Mouse (Mus musculus): ENCODE data around the gene Nup214. TPM values are rescaled to one million over a fixed set of nuclear protein-coding genes. Genes with fewer than 3 reads are reported as not detected.
A peak's percentile ranks its signal among the peaks of the same experiment; 100 is the strongest.

The Nup214 gene
- polyA plus RNA-seq, 1 experiment from 2014 or later = 40.5 TPM

DNA sequence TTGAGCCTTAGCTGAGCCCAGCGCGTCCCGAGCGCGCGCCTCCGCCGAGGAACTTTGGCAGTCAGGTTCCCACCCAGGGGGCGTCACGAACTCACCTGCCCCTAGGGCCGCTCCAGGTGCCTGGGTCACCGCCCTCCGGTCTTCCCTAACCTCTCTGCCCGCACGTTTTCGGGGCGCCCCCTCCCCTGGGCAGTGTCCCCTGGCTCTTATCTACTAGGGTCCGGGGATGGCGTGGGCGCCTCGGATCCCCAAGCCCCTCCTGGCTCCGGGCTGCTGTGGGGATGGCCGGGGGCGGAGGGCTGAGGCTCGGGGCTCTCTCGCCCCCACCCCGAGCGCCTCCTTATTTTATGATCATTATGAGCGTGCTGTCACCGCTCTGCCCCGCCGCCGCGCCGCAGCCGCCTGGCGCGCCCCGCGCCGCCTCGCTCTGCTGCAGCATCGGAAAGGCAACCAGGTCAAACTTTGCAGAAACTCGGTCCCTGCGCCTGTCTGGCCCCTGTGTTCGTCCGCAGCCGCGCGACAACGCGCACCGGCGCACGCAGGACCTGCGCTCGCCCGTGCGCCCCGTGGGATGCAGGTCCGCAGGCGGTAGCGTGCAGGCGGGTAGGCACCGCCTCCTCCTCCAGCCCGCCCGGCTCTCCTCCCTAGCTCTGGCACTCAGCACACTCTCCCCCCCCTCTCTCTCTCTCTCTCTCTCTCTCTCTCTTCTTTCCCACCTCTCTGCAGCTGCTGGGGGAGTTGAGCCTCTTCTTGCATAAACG, 110.1 kb downstream of the Nup214 start, which contains the start of gene Fam78a:
Fam78a (minus strand) TSS at position 747 of the 761 bp plus-strand sequence.
- WGBS (ENCODE audit: insufficient replicate concordance) = under 1% methylated on average over 68 of the region's 68 CpGs
- no peaks in the 10 kb centered on the region for H3K9me3 ChIP-seq (replicated peaks)
- H3K4me1 ChIP-seq (replicated peaks) = peaks cover 66% of the 10 kb centered on the region
- peak within 1 kb of the TSS; percentile 100 for H3K4me2 ChIP-seq
- peak within 1 kb of the TSS; percentile 97 for H3K27ac ChIP-seq (replicated peaks)
- peaks cover 18% of the 10 kb centered on the region for H3K36me3 ChIP-seq (replicated peaks)
- peaks cover 37% of the 10 kb centered on the region for H3K27me3 ChIP-seq
- peak; percentile 40 for ATAC-seq (ENCODE audit: insufficient read depth)
- peak within 1 kb of the TSS; percentile 95 for H3K9ac ChIP-seq
- H3K4me3 ChIP-seq (replicated peaks) = peak within 1 kb of the TSS; percentile 90

DNA sequence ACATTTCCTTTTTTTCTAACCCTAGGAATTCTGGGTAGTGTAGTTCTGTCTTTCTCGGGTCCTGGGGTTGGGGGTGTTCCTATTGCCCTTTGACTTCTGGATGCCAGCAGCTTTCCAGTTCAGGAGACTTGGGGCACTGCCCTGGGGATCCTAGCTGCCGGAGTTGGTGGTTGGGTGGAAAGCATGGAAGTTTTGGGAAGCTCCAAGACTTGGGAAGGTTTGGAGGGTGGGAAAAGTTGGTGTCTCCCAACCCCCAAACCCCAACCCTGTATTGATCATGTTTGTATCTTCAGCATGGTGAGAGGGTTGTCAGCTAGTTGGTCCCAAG, 110.6 kb downstream of the Nup214 start:
- Histone ChIP-seq H3K9me3 (replicated peaks) (no peaks in the 10 kb centered on the region), H3K27ac (replicated peaks) (peak overlapping the region; percentile 97), H3K27me3 (peaks cover 41% of the 10 kb centered on the region), H3K4me2 (peak overlapping the region; percentile 100), H3K9ac (peak overlapping the region; percentile 95), H3K4me1 (replicated peaks) (peaks cover 61% of the 10 kb centered on the region), H3K4me3 (replicated peaks) (peak overlapping the region; percentile 90), H3K36me3 (replicated peaks) (peaks cover 13% of the 10 kb centered on the region)
- WGBS (ENCODE audit: insufficient replicate concordance) = 16% methylated on average over 2 of the region's 2 CpGs
- ATAC-seq (ENCODE audit: insufficient read depth) = no peak; the same call in 1 of the 2 replicates

DNA sequence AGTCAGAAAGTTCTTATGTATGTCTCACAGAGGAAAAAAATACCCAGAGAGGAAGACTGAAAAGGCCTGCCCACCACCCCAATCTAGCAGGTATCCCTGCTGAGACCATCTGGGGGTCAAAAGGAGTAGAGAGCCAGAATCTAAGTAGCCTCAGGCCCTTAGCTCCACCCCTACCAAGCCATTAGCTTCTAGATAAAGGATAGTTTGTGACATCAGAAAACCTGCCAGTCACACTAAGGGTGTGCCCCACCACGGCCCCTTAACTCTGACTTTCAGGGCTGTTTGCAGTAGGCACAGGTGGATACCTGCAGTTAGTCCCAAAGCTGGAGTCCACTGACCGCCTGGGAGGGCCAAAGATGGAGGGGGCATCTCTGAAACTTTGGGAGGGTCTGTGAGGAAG, 111.0 kb downstream of the Nup214 start:
- H3K4me2 ChIP-seq = peak overlapping the region; percentile 100
- peak overlapping the region; percentile 90 for H3K4me3 ChIP-seq (replicated peaks)
- no peaks in the 10 kb centered on the region for H3K9me3 ChIP-seq (replicated peaks)
- H3K27me3 ChIP-seq = peaks cover 44% of the 10 kb centered on the region
- peak overlapping the region; percentile 95 for H3K9ac ChIP-seq
- H3K4me1 ChIP-seq (replicated peaks) = peaks cover 57% of the 10 kb centered on the region
- peaks cover 9% of the 10 kb centered on the region for H3K36me3 ChIP-seq (replicated peaks)
- WGBS (ENCODE audit: insufficient replicate concordance) = 25% methylated on average over 2 of the region's 2 CpGs
- peak overlapping the region; percentile 97 for H3K27ac ChIP-seq (replicated peaks)
- peak; percentile 78 for ATAC-seq (ENCODE audit: insufficient read depth)

DNA sequence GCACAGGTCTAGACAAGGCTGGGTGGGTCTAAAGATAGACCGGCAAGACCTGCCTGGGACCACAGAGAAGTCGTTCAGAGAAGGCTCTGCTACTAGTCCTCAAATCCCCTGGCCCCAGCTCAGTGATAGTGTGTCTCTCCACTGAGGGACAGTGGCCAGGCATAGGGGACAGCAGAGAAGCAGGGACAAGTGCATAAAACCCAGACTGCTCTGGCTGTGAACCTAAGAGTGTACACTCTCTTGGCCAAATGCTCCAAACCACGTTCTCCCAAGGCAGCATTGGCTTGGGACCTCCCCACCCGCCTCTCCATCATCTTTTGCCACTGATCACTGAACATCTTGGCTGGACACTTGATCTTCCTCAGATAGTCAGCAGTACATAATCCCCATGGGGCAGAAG, 113.4 kb downstream of the Nup214 start:
- H3K27me3 ChIP-seq = peaks cover 46% of the 10 kb centered on the region
- no peak for ATAC-seq (ENCODE audit: insufficient read depth)

DNA sequence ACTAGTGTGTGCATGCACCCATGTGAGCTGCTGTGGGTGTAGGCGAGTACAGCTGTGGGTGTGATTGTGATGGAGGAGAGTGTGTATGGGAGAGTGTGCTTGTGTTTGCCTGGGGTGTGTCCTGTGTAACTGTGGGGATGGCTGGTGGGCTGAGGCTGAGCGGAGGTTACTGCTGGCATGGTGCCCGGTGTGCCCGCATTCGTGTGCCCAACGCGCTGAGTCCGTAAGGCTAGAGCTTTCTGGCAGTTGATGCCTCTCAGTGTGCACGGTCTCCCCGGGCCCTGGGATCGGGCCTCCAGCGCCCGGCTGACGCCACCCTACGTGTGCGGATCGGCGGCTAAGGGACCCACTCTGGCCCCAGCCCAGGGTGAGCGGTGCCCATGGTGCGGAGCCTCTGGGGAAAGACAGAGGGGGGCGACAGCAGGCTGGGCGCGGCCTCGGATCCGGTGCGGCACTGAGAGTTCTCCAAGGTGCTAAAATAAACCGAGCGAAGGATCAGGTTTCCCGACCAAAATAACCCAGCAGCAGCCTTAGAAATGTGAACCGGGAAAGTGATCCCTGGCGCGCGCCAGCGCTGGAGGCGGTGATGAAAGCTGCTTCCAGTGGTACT, 114.2 kb downstream of the Nup214 start:
- Histone ChIP-seq H3K4me3 (replicated peaks) (peak overlapping the region; percentile 24), H3K4me1 (replicated peaks) (peaks cover 39% of the 10 kb centered on the region), H3K4me2 (peak overlapping the region; percentile 47), H3K9me3 (replicated peaks) (no peaks in the 10 kb centered on the region), H3K27ac (replicated peaks) (no peak overlapping the region), H3K36me3 (replicated peaks) (no peaks in the 10 kb centered on the region), H3K27me3 (peaks cover 41% of the 10 kb centered on the region), H3K9ac (peak overlapping the region; percentile 23; the same call in 1 of the 2 replicates)
- no peak for ATAC-seq (ENCODE audit: insufficient read depth)
- WGBS (ENCODE audit: insufficient replicate concordance) = 16% methylated on average over 35 of the region's 35 CpGs

More for the DNA sequence above, 113.4 kb downstream of the Nup214 start:
- H3K36me3 ChIP-seq (replicated peaks) = no peaks in the 10 kb centered on the region
- H3K9ac ChIP-seq = no peak overlapping the region
- no peaks in the 10 kb centered on the region for H3K9me3 ChIP-seq (replicated peaks)
- WGBS (ENCODE audit: insufficient replicate concordance) = 62% methylated on average over 4 of the region's 4 CpGs
- H3K4me1 ChIP-seq (replicated peaks) = peaks cover 39% of the 10 kb centered on the region
- H3K4me2 ChIP-seq = no peak overlapping the region
- no peak overlapping the region for H3K4me3 ChIP-seq (replicated peaks)
- H3K27ac ChIP-seq (replicated peaks) = no peak overlapping the region

DNA sequence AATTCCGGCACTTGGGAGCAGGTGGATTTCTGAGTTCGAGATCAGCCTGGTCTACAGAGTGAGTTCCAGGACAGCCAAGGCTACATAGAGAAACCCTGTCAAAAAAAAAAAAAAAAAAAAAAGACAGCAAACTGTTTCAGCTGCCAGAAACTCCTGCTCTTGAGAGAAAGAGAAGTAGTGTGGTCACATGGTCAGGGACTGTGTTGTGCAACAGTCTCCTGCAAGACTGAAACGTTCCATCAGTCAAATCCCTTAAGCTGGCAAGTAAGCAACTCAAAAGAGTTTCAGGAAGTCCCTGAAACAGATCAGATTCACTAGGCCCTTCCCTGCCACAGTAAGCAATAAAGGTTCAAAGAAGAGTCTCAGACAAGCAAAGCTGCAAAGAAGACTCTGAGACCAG, 115.4 kb downstream of the Nup214 start:
- Histone ChIP-seq H3K9ac (no peak overlapping the region), H3K9me3 (replicated peaks) (no peaks in the 10 kb centered on the region), H3K27me3 (peaks cover 40% of the 10 kb centered on the region), H3K27ac (replicated peaks) (no peak overlapping the region), H3K36me3 (replicated peaks) (no peaks in the 10 kb centered on the region), H3K4me3 (replicated peaks) (no peak overlapping the region), H3K4me2 (no peak overlapping the region), H3K4me1 (replicated peaks) (peaks cover 40% of the 10 kb centered on the region)
- 49% methylated on average over 3 of the region's 3 CpGs for WGBS (ENCODE audit: insufficient replicate concordance)
- ATAC-seq (ENCODE audit: insufficient read depth) = no peak

DNA sequence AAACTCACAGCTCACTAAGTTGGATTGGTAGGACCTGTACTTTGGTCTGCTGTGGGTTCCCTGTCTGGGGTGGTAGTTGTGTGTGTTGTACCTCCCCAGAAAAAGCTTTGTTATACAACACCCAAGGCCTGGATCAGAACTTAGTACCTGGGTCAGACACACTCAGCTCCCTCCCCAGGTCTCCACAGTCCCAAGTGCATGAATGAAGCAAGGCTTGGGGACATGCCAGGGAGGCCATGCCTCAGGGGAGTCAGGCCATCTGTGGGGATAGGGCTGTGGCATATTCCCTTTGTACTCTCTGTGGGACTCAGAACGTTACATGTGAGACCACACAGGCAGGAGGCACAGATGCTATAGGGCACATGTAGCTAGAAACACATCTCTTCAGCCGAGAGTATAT, 115.9 kb downstream of the Nup214 start:
- Histone ChIP-seq H3K27ac (replicated peaks) (no peak overlapping the region), H3K4me1 (replicated peaks) (peaks cover 37% of the 10 kb centered on the region), H3K36me3 (replicated peaks) (no peaks in the 10 kb centered on the region), H3K4me3 (replicated peaks) (no peak overlapping the region), H3K27me3 (peaks cover 40% of the 10 kb centered on the region), H3K9ac (no peak overlapping the region), H3K4me2 (no peak overlapping the region), H3K9me3 (replicated peaks) (no peaks in the 10 kb centered on the region)
- WGBS (ENCODE audit: insufficient replicate concordance) = 78% methylated on average over 2 of the region's 2 CpGs
- ATAC-seq (ENCODE audit: insufficient read depth) = no peak

DNA sequence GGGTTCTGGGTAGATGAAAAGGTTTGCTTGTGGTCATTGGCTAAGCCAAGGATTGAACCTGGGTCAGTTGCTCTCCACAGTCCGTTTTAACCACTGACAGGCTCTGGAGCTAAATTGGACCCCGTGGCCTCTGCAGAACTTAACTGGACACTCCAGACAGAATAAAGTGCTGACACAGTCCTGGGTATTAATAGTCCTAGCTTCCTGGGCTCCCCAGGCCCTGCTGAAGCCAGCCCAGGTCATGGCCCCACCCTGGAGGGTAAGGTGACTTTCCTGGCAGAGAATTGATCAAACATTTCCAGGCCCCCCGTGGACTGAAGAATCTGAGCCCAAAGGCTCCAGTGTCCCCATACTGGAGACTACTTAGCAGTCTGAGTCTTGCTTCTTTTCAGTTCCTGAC, 117.7 kb downstream of the Nup214 start:
- H3K9me3 ChIP-seq (replicated peaks) = no peaks in the 10 kb centered on the region
- peaks cover 40% of the 10 kb centered on the region for H3K4me1 ChIP-seq (replicated peaks)
- H3K9ac ChIP-seq = no peak overlapping the region
- H3K36me3 ChIP-seq (replicated peaks) = no peaks in the 10 kb centered on the region
- no peak overlapping the region for H3K4me2 ChIP-seq
- no peak for ATAC-seq (ENCODE audit: insufficient read depth)
- H3K4me3 ChIP-seq (replicated peaks) = no peak overlapping the region
- H3K27ac ChIP-seq (replicated peaks) = no peak overlapping the region
- peaks cover 32% of the 10 kb centered on the region for H3K27me3 ChIP-seq
- WGBS (ENCODE audit: insufficient replicate concordance) = 62% methylated on average over 3 of the region's 3 CpGs

DNA sequence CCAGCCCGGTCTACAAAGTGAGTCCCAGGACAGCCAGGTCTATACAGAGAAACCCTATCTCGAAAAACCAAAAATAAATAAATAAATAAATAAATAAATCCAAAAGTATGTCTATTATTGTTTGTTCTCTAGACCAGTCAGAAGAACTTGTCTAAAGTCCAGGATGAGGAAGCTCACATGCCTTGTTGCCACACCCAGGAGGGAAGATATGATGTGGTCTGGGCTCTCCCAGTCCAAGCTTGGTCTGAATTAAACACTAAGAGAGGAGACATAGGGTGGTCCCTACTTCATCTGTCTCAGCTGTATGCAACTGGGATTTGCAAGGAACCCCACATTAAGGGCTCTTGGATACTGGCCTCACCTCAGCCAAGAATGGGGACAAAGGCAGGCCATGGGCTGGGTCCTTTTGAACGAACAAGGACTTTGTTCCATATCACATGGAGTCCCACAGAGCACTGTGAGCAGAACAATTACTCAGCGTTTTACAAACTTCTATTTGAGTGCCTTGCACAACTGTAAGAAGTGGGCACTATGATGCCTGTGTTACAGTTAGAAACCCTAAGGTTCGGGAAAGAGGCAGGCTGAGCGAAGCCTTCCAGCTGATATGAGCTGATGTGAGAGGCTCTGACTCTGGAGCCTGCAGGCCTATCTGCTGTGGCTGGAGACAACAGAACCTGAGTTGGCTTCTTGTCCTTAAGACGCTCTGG, 119.9 kb downstream of the Nup214 start:
- H3K36me3 ChIP-seq (replicated peaks) = no peaks in the 10 kb centered on the region
- H3K4me1 ChIP-seq (replicated peaks) = peaks cover 44% of the 10 kb centered on the region
- peak overlapping the region; percentile 61 for H3K27ac ChIP-seq (replicated peaks)
- no peak overlapping the region for H3K4me2 ChIP-seq
- peaks cover 10% of the 10 kb centered on the region for H3K27me3 ChIP-seq
- ATAC-seq (ENCODE audit: insufficient read depth) = no peak
- H3K9ac ChIP-seq = no peak overlapping the region
- H3K9me3 ChIP-seq (replicated peaks) = no peaks in the 10 kb centered on the region
- 66% methylated on average over 7 of the region's 7 CpGs for WGBS (ENCODE audit: insufficient replicate concordance)
- no peak overlapping the region for H3K4me3 ChIP-seq (replicated peaks)

DNA sequence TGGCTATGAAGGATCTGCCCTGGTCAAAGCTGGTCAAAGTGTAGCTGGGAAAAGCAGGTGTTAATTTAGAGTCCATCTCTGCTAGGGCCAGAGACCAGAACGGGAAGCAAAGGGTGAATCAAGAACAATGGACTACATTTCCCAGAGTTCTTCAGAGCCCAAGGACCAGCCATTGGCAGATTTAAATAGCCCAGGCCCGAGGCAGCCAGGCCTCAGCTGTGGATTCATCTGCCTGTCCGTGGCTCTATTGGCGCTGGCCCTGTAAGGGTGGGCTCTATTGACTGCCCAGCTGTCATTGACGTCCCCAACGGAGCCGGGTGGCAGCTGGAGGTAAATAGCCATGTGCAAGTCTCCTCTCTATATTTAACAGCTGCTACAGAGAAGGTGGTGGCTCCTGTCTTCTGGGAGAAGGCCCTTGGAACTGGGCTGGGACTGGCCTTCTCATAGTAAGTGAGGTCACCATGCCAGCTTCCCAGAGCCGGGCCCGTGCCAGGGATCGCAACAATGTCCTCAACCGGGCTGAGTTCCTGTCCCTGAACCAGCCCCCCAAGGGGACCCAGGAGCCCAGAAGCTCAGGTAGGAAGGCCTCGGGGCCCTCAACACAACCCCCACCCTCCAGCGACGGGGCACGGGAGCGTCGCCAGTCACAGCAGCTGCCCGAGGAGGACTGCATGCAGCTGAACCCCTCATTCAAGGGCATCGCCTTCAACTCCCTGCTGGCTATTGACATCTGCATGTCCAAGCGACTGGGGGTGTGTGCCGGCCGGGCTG, 121.3 kb downstream of the Nup214 start, which contains the start of gene Plpp7:
Plpp7 (plus strand) TSS at position 178 of the 771 bp plus-strand sequence.
- no peaks in the 10 kb centered on the region for H3K9me3 ChIP-seq (replicated peaks)
- peak within 1 kb of the TSS; percentile 61 for H3K27ac ChIP-seq (replicated peaks)

More for the DNA sequence above, 121.3 kb downstream of the Nup214 start, which contains the start of gene Plpp7:
- H3K27me3 ChIP-seq = no peaks in the 10 kb centered on the region
- H3K4me2 ChIP-seq = peak within 1 kb of the TSS; percentile 54
- H3K36me3 ChIP-seq (replicated peaks) = no peaks in the 10 kb centered on the region
- H3K4me1 ChIP-seq (replicated peaks) = peaks cover 49% of the 10 kb centered on the region
- WGBS (ENCODE audit: insufficient replicate concordance) = 56% methylated on average over 22 of the region's 22 CpGs
- peak within 1 kb of the TSS; percentile 34 for H3K4me3 ChIP-seq (replicated peaks)
- peak within 1 kb of the TSS; percentile 35 for H3K9ac ChIP-seq
- peak; percentile 53 for ATAC-seq (ENCODE audit: insufficient read depth)
